Mouse (Mus musculus) neural tube, embryonic 14.5 days (tissue): ENCODE results near the gene Pip4k2a. TPM values are rescaled to one million over a fixed set of nuclear protein-coding genes. Genes with fewer than 3 reads are reported as not detected.

Experiments used
- ATAC-seq: fragments of 200-750 bp; cut with Nextera tagmentation; 2 replicates; pipeline ENCODE4 v1.8.0; 2017; ENCODE audit warnings: low read depth, mild to moderate bottlenecking, moderate TSS enrichment, moderate library complexity
- H3K27ac ChIP-seq: fragments of 300-500 bp; sonication (generic); 2 replicates; pipeline ENCODE4 v1.5.1; 2014; ENCODE audit warnings: low read depth, mild to moderate bottlenecking, control low read depth, low read length, moderate library complexity, mixed read lengths
- H3K27me3 ChIP-seq: fragments of 300-500 bp; sonication (generic); 2 replicates; pipeline ENCODE4 v1.6.1; 2014; ENCODE audit warnings: low read length; ENCODE audit not compliant: control insufficient read depth, insufficient read depth
- H3K36me3 ChIP-seq: fragments of 300-500 bp; sonication (generic); 2 replicates; pipeline ENCODE4 v1.6.1; 2014; ENCODE audit warnings: low read length, mixed read lengths; ENCODE audit not compliant: control insufficient read depth, insufficient read depth
- H3K4me1 ChIP-seq: fragments of 300-500 bp; sonication (generic); 2 replicates; pipeline ENCODE4 v1.6.1; 2014; ENCODE audit warnings: low read length; ENCODE audit not compliant: control insufficient read depth, insufficient read depth
- H3K4me2 ChIP-seq: fragments of 300-500 bp; sonication (generic); 2 replicates; pipeline ENCODE4 v1.6.1; 2014; ENCODE audit warnings: mild to moderate bottlenecking, low read depth, low read length, control low read depth
- H3K4me3 ChIP-seq: fragments of 300-500 bp; sonication (generic); 2 replicates; pipeline ENCODE4 v1.5.1; 2014; ENCODE audit warnings: low read depth, low read length, control low read depth, mixed read lengths
- H3K9ac ChIP-seq: fragments of 300-500 bp; sonication (generic); replicated peaks from 2 replicates; pipeline ENCODE4 v1.6.1; 2014; ENCODE audit warnings: low read depth, mild to moderate bottlenecking, control low read depth, low read length, mixed read lengths
- H3K9me3 ChIP-seq: fragments of 300-500 bp; sonication (generic); 2 replicates; pipeline ENCODE4 v1.6.1; 2016; ENCODE audit warnings: low read length; ENCODE audit not compliant: control insufficient read depth
- WGBS: fragments of 180-500 bp; shearing (Covaris S2); extraction: QIAGEN DNeasy Blood & Tissue Kit; methylation state at CpG from one replicate; pipeline ENCODE4 v1.1.7; 2014; 5-methylcytosine and 5-hydroxymethylcytosine counted together
- polyA plus RNA-seq: library from polyadenylated mRNA; unstranded; fragments of >200 nt; fragmentation: Nextera tagmentation; extraction: Ambion mirVana; gene quantifications from 2 replicates; pipeline ENCODE4 v1.2.1, GENCODE M21; 2014

The Pip4k2a gene
- polyA plus RNA-seq, 1 experiment from 2014 or later, result 12.5 TPM

- no peak for ATAC-seq
- Histone ChIP-seq H3K27me3 (no peaks in the 10 kb centered on the region), H3K9ac (no peak overlapping the region), H3K27ac (no peak overlapping the region), H3K4me1 (no peaks in the 10 kb centered on the region), H3K4me2 (no peak overlapping the region), H3K36me3 (no peaks in the 10 kb centered on the region), H3K4me3 (no peak overlapping the region), H3K9me3 (no peaks in the 10 kb centered on the region)
- WGBS, result 83% methylated on average over 3 of the region's 3 CpGs
Observed at GRCm38 (mm10) chr2:18985506-18985905, 12.4 kb downstream of the Pip4k2a start.

- Histone ChIP-seq H3K4me3 (no peak overlapping the region), H3K4me1 (0 out of 2 replicates have a peak, but pooled peaks cover 4% of the 10 kb centered on the region), H3K27me3 (no peaks in the 10 kb centered on the region), H3K9me3 (no peaks in the 10 kb centered on the region), H3K27ac (no peak overlapping the region), H3K36me3 (no peaks in the 10 kb centered on the region), H3K4me2 (no peak overlapping the region), H3K9ac (no peak overlapping the region)
- 94% methylated on average over 15 of the region's 15 CpGs for WGBS
- ATAC-seq, result no peak
Observed at GRCm38 (mm10) chr2:18984095-18984847, 13.7 kb downstream of the Pip4k2a start.

GRCm38 (mm10) chr2:18983546-18983945 is 14.4 kb downstream of the Pip4k2a start:
- H3K27me3 ChIP-seq, result no peaks in the 10 kb centered on the region
- no peak overlapping the region for H3K9ac ChIP-seq
- H3K27ac ChIP-seq, result no peak overlapping the region
- H3K4me3 ChIP-seq, result no peak overlapping the region
- H3K36me3 ChIP-seq, result no peaks in the 10 kb centered on the region
- no peaks in the 10 kb centered on the region for H3K9me3 ChIP-seq
- no peak for ATAC-seq
- H3K4me2 ChIP-seq, result no peak overlapping the region
- 0 out of 2 replicates have a peak, but pooled peaks cover 4% of the 10 kb centered on the region for H3K4me1 ChIP-seq

- WGBS, result 72% methylated on average over 6 of the region's 6 CpGs
- Histone ChIP-seq H3K4me3 (no peak overlapping the region), H3K4me1 (0 out of 2 replicates have a peak, but pooled peaks cover 4% of the 10 kb centered on the region), H3K27ac (no peak overlapping the region), H3K9ac (no peak overlapping the region), H3K36me3 (no peaks in the 10 kb centered on the region), H3K27me3 (no peaks in the 10 kb centered on the region), H3K9me3 (no peaks in the 10 kb centered on the region), H3K4me2 (no peak overlapping the region)
- no peak for ATAC-seq
Observed at GRCm38 (mm10) chr2:18982581-18982980, 15.3 kb downstream of the Pip4k2a start.

GRCm38 (mm10) chr2:18979675-18980074 is 18.3 kb downstream of the Pip4k2a start:
- Histone ChIP-seq H3K4me3 (no peak overlapping the region), H3K9me3 (no peaks in the 10 kb centered on the region), H3K4me1 (0 out of 2 replicates have a peak, but pooled peaks cover 4% of the 10 kb centered on the region), H3K36me3 (no peaks in the 10 kb centered on the region), H3K27ac (0 out of 2 replicates have a peak overlapping the region, but pooled peaks have one; percentile 7), H3K27me3 (no peaks in the 10 kb centered on the region), H3K4me2 (no peak overlapping the region), H3K9ac (no peak overlapping the region)
- peak; percentile 52; the same call in 1 of the 2 replicates for ATAC-seq
- 49% methylated on average over 7 of the region's 7 CpGs for WGBS

GRCm38 (mm10) chr2:18979046-18979445 is 18.9 kb downstream of the Pip4k2a start:
- Histone ChIP-seq H3K27ac (no peak overlapping the region), H3K27me3 (no peaks in the 10 kb centered on the region), H3K9ac (no peak overlapping the region), H3K4me1 (0 out of 2 replicates have a peak, but pooled peaks cover 4% of the 10 kb centered on the region), H3K36me3 (no peaks in the 10 kb centered on the region), H3K9me3 (no peaks in the 10 kb centered on the region), H3K4me2 (no peak overlapping the region), H3K4me3 (no peak overlapping the region)
- WGBS, result 80% methylated on average over 4 of the region's 4 CpGs
- ATAC-seq, result no peak

GRCm38 (mm10) chr2:18977201-18977805 is 20.6 kb downstream of the Pip4k2a start:
- Histone ChIP-seq H3K4me1 (0 out of 2 replicates have a peak, but pooled peaks cover 4% of the 10 kb centered on the region), H3K4me3 (no peak overlapping the region), H3K4me2 (no peak overlapping the region)

GRCm38 (mm10) chr2:18976175-18976574 is 21.8 kb downstream of the Pip4k2a start:
- ATAC-seq, result no peak
- H3K9ac ChIP-seq, result no peak overlapping the region

More at GRCm38 (mm10) chr2:18977201-18977805, 20.6 kb downstream of the Pip4k2a start:
- no peaks in the 10 kb centered on the region for H3K27me3 ChIP-seq
- H3K27ac ChIP-seq, result no peak overlapping the region
- no peak for ATAC-seq
- H3K9ac ChIP-seq, result no peak overlapping the region
- H3K9me3 ChIP-seq, result no peaks in the 10 kb centered on the region
- WGBS, result 91% methylated on average over 10 of the region's 10 CpGs
- H3K36me3 ChIP-seq, result no peaks in the 10 kb centered on the region

More at GRCm38 (mm10) chr2:18976175-18976574, 21.8 kb downstream of the Pip4k2a start:
- no peak overlapping the region for H3K4me3 ChIP-seq
- H3K27ac ChIP-seq, result no peak overlapping the region
- 88% methylated on average over 2 of the region's 2 CpGs for WGBS
- H3K9me3 ChIP-seq, result no peaks in the 10 kb centered on the region
- 0 out of 2 replicates have a peak, but pooled peaks cover 4% of the 10 kb centered on the region for H3K4me1 ChIP-seq
- no peaks in the 10 kb centered on the region for H3K36me3 ChIP-seq
- H3K27me3 ChIP-seq, result no peaks in the 10 kb centered on the region
- no peak overlapping the region for H3K4me2 ChIP-seq
